Mouse (Mus musculus) brain, embryonic 14.5 days (tissue): Measurements from ENCODE around the gene Gm5134. TPM values are rescaled to one million over a fixed set of nuclear protein-coding genes. Genes with fewer than 3 reads are reported as not detected.

Source experiments
- DNase-seq: peaks from one replicate; pipeline ENCODE4 v3.0.0-alpha.2; 2011; ENCODE audit warnings: low read depth
- CTCF ChIP-seq: fragments of 200-500 bp; IDR thresholded peaks from 2 replicates; pipeline ENCODE4 v1.5.1; 2012; ENCODE audit warnings: inconsistent platforms, mild to moderate bottlenecking, moderate library complexity, borderline replicate concordance; ENCODE audit not compliant: insufficient read depth, insufficient read length; ENCODE audit errors: extremely low read depth
- POLR2A ChIP-seq: fragments of 200-500 bp; IDR thresholded peaks from 2 replicates; pipeline ENCODE4 v1.6.1; 2012; ENCODE audit warnings: mild to moderate bottlenecking, inconsistent platforms, borderline replicate concordance; ENCODE audit not compliant: poor library complexity, insufficient read depth, insufficient read length, severe bottlenecking; ENCODE audit errors: extremely low read depth
- polyA plus RNA-seq: library from polyadenylated mRNA; depleted of rRNA; stranded (reverse); fragments of >200 nt; gene quantifications from 2 replicates; pipeline ENCODE4 v1.2.3, GENCODE M21; 2012; rRNA removed

Gm5134 gene
- 0.05 TPM in 2 replicates for polyA plus RNA-seq

GRCm38 (mm10) chr10:75954381-75954811 lies at the start of gene Gm5134:
Gm5134 (plus strand) TSS chr10:75954514.
- TF ChIP-seq CTCF (no peak), POLR2A (no peak)
- DNase-seq: no peak

GRCm38 (mm10) chr10:75906882-75907281 lies 47.4 kb upstream of the Gm5134 start:
- TF ChIP-seq POLR2A (no peak), CTCF (no peak)

GRCm38 (mm10) chr10:75910698-75911097 lies 43.6 kb upstream of the Gm5134 start:
- no peak for DNase-seq
- TF ChIP-seq CTCF (no peak), POLR2A (no peak)

More at GRCm38 (mm10) chr10:75906882-75907281, 47.4 kb upstream of the Gm5134 start:
- DNase-seq: no peak

GRCm38 (mm10) chr10:75913013-75913589 lies 41.2 kb upstream of the Gm5134 start:
- DNase-seq: no peak
- TF ChIP-seq CTCF: no peak

GRCm38 (mm10) chr10:75915557-75915956 lies 38.8 kb upstream of the Gm5134 start:
- TF ChIP-seq POLR2A (no peak), CTCF (no peak)
- no peak for DNase-seq

GRCm38 (mm10) chr10:75916840-75917239 lies 37.5 kb upstream of the Gm5134 start:
- TF ChIP-seq POLR2A: no peak
- TF ChIP-seq CTCF: no peak
- no peak for DNase-seq

- TF ChIP-seq CTCF: no peak
- no peak for TF ChIP-seq POLR2A
- DNase-seq: no peak
Observed at GRCm38 (mm10) chr10:75919026-75919425, 35.3 kb upstream of the Gm5134 start.

GRCm38 (mm10) chr10:75921026-75921725 lies 33.1 kb upstream of the Gm5134 start, which contains the start of gene Smarcb1:
Smarcb1 (minus strand) TSS chr10:75921617.
- DNase-seq: peak; percentile 99

DNA sequence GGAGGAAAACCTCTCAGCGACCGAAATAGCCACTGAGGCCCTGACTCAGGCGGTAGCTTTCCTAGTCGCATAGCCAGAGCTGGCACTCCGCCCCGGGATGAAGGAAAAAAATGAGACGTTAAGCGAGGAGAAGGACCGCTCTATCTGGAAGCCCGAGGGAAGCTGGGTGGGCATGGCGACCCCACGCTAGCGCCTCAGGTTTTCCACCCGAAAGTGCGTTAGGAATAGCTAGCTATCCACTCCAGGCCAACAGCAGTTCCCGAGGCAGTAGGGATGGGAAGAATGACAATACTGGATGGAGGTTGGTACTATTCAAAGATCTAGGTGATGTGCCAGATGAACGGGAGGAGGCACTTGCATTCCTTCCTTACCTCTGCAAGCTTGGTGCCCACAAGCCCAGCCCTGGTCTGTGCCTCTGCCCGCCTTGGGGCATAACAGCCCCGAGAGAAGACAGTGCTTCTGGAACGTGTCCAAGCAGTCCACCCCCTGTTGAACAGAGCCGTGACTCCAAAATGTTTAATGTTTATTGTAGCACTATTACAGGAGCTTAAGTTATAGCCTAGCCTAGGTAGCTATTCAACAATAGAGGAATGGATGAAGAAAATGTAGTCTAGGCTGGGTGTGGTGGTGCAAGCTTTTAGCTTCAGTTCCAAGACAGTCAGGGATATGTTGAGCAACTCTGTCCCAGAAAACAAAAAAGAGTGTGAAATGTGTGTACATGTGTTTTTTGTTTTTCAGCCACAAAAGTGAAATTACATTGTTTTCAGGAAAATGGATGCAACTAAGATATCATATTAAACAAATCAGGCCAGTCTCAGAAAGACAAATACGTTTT lies 32.4 kb upstream of the Gm5134 start:
- TF ChIP-seq POLR2A (no peak), CTCF (no peak)
- peak; percentile 56 for DNase-seq

More at GRCm38 (mm10) chr10:75921026-75921725, 33.1 kb upstream of the Gm5134 start, which contains the start of gene Smarcb1:
- TF ChIP-seq POLR2A (peak; percentile 83), CTCF (no peak)

DNA sequence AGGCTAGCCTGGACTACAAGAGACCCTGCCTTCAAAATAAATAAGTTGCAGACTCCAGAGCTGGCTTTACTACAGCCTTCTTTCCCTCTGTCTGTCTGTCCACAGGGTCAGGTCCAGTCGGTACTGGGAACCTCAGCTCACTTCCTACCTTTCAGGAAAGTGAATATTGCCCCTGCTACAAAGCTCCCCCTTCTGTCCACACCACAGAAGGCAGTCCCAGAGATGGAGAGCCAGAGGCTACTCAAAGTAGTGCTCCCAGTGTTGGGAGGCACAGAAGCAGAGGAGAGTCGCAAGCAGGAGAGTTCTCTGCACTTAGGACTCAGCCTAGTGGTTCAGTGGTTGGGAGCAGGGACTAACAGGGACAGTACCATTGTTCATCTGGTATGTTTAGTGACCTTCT lies 30.0 kb upstream of the Gm5134 start:
- no peak for DNase-seq
- TF ChIP-seq POLR2A: no peak
- TF ChIP-seq CTCF: no peak

DNA sequence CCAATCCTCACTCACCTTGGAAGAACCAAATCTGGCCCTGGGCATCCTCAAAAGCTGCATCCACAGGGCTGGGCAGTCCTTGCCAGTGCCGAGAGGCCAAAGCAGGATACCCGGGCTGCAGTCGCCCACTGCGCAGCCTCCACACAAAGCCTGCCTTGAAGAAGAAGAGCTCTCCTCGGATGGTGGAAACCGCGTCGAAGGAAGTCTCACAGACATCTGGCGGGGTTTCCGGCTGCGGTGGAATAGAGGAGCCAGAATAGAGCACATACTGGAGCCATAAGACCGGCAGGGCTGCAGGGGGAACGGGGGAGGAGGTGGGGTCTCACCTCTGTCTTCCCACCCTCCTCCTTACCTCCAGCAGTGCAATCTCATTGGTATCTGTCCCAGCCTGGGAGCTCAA lies 27.9 kb upstream of the Gm5134 start:
- TF ChIP-seq POLR2A (no peak), CTCF (no peak)

GRCm38 (mm10) chr10:75930304-75930703 lies 24.0 kb upstream of the Gm5134 start:
- TF ChIP-seq CTCF (no peak), POLR2A (no peak)
- peak; percentile 60 for DNase-seq

More for the DNA sequence above, 27.9 kb upstream of the Gm5134 start:
- DNase-seq: no peak

- no peak for DNase-seq
- TF ChIP-seq CTCF (no peak), POLR2A (no peak)
Observed at GRCm38 (mm10) chr10:75931311-75931710, 23.0 kb upstream of the Gm5134 start.

GRCm38 (mm10) chr10:75932081-75932678 lies 22.1 kb upstream of the Gm5134 start:
- TF ChIP-seq CTCF (no peak), POLR2A (no peak)
- DNase-seq: peak; percentile 68
